Mouse (Mus musculus) MEL (cell line): ENCODE results near the gene Rrp12. TPM values are rescaled to one million over a fixed set of nuclear protein-coding genes. Genes with fewer than 3 reads are reported as not detected.

ENCODE experiments used
- DNase-seq: peaks from one replicate; pipeline ENCODE4 v3.0.0; 2011; ENCODE audit warnings: low read depth, low spot score
- H3K27ac ChIP-seq: 2 replicates; pipeline ENCODE4 v1.5.1; 2012; ENCODE audit warnings: low read depth, mild to moderate bottlenecking, control low read depth, low read length, moderate library complexity; ENCODE audit not compliant: control insufficient read depth
- H3K27me3 ChIP-seq, 2 experiments: fragments of 150-350 bp in 1 of 2; sonication (generic) in 1 of 2; 2 replicates each; pipeline ENCODE4 v1.6.1; 2012; ENCODE audit warnings: low read length in 2 of 2, mild to moderate bottlenecking in 2 of 2, improper control_type of control experiment in 1 of 2, moderate library complexity in 1 of 2; ENCODE audit not compliant: insufficient read depth in 2 of 2, control insufficient read depth in 1 of 2
- H3K36me3 ChIP-seq, 2 experiments: 2 replicates each; pipeline ENCODE4 v1.6.1; 2012 to 2014; ENCODE audit warnings: low read length in 2 of 2, improper control_type of control experiment in 1 of 2, inconsistent platforms in 1 of 2, mild to moderate bottlenecking in 1 of 2; ENCODE audit not compliant: insufficient read depth in 2 of 2, control insufficient read depth in 1 of 2
- H3K4me1 ChIP-seq, 2 experiments: fragments of 150-350 bp in 1 of 2; sonication (generic) in 1 of 2; 2 replicates each; pipeline ENCODE4 v1.6.1; 2012; ENCODE audit warnings: low read length in 2 of 2, improper control_type of control experiment in 1 of 2, mild to moderate bottlenecking in 1 of 2; ENCODE audit not compliant: insufficient read depth in 2 of 2, control insufficient read depth in 1 of 2
- H3K4me3 ChIP-seq, 2 experiments: fragments of 150-350 bp in 1 of 2; sonication (generic) in 1 of 2; 2 replicates each; pipeline ENCODE4 v1.5.1; 2012; ENCODE audit warnings: low read depth in 2 of 2, low read length in 2 of 2, mild to moderate bottlenecking in 2 of 2, moderate library complexity in 2 of 2, control low read depth in 1 of 2, improper control_type of control experiment in 1 of 2; ENCODE audit not compliant: control insufficient read depth in 1 of 2, insufficient read depth in 1 of 2
- H3K79me2 ChIP-seq: 2 replicates; pipeline ENCODE4 v1.6.1; 2012; ENCODE audit warnings: mild to moderate bottlenecking, low read length, moderate library complexity; ENCODE audit not compliant: control insufficient read depth, poor library complexity, insufficient read depth
- H3K9ac ChIP-seq: 2 replicates; pipeline ENCODE4 v1.6.1; 2012; ENCODE audit warnings: low read depth, mild to moderate bottlenecking, control low read depth, low read length, moderate library complexity; ENCODE audit not compliant: control insufficient read depth, poor library complexity, severe bottlenecking
- H3K9me3 ChIP-seq: fragments of 150-350 bp; sonication (generic); replicated peaks from 2 replicates; pipeline ENCODE4 v1.6.1; 2012; ENCODE audit warnings: mild to moderate bottlenecking, low read length, improper control_type of control experiment, moderate library complexity; ENCODE audit not compliant: insufficient read depth
- CHD1 ChIP-seq: IDR thresholded peaks from 2 replicates; pipeline ENCODE4 v1.6.1; 2012; ENCODE audit warnings: low read depth, mild to moderate bottlenecking, inconsistent platforms, low read length, improper control_type of control experiment
- E2F4 ChIP-seq: IDR thresholded peaks from 2 replicates; pipeline ENCODE4 v1.6.1; 2011; ENCODE audit warnings: low read depth, low read length, improper control_type of control experiment, borderline replicate concordance
- EP300 ChIP-seq, 2 experiments: IDR thresholded peaks; 2 replicates each; pipeline ENCODE4 v1.6.1; 2011; ENCODE audit warnings: improper control_type of control experiment in 2 of 2, low read length in 2 of 2, low read depth in 1 of 2, mild to moderate bottlenecking in 1 of 2
- GATA1 ChIP-seq: IDR thresholded peaks from 2 replicates; pipeline ENCODE4 v1.6.1; 2011; ENCODE audit warnings: low read depth, low read length, improper control_type of control experiment
- JUND ChIP-seq: IDR thresholded peaks from 2 replicates; pipeline ENCODE4 v1.6.1; 2011; ENCODE audit warnings: low read depth, mild to moderate bottlenecking, improper control_type of control experiment, low read length
- MAZ ChIP-seq: IDR thresholded peaks from 2 replicates; pipeline ENCODE4 v1.6.1; 2012; ENCODE audit warnings: low read depth, mild to moderate bottlenecking, inconsistent platforms, low read length, improper control_type of control experiment
- MXI1 ChIP-seq: IDR thresholded peaks from 2 replicates; pipeline ENCODE4 v1.6.1; 2011; ENCODE audit warnings: mild to moderate bottlenecking, low read depth, low read length, improper control_type of control experiment
- NELFE ChIP-seq: IDR thresholded peaks from 2 replicates; pipeline ENCODE4 v1.6.1; 2011; ENCODE audit warnings: low read depth, low read length, improper control_type of control experiment
- RAD21 ChIP-seq: IDR thresholded peaks from 2 replicates; pipeline ENCODE4 v1.6.1; 2011; ENCODE audit warnings: mild to moderate bottlenecking, low read depth, low read length, improper control_type of control experiment
- RCOR1 ChIP-seq: IDR thresholded peaks from 2 replicates; pipeline ENCODE4 v1.6.1; 2012; ENCODE audit warnings: low read depth, mild to moderate bottlenecking, inconsistent platforms, low read length, improper control_type of control experiment
- TAL1 ChIP-seq: IDR thresholded peaks from 2 replicates; pipeline ENCODE4 v1.6.1; 2012; ENCODE audit warnings: mild to moderate bottlenecking, inconsistent platforms, low read length, moderate library complexity, mixed read lengths
- TBP ChIP-seq: IDR thresholded peaks from 2 replicates; pipeline ENCODE4 v1.8.0; 2011; ENCODE audit warnings: low read depth, low read length, improper control_type of control experiment
- TCF12 ChIP-seq: IDR thresholded peaks from 2 replicates; pipeline ENCODE4 v1.6.1; 2014; ENCODE audit warnings: low read depth, mild to moderate bottlenecking, inconsistent platforms, low read length, improper control_type of control experiment, moderate library complexity
- ZNF384 ChIP-seq: IDR thresholded peaks from 2 replicates; pipeline ENCODE4 v1.6.1; 2012; ENCODE audit warnings: low read depth, mild to moderate bottlenecking, inconsistent platforms, low read length, improper control_type of control experiment
- polyA plus RNA-seq, 2 experiments: library from polyadenylated mRNA; stranded (reverse) in 1 of 2; unstranded in 1 of 2; fragments of >175 nt in 1 of 2; fragments of >200 nt in 1 of 2; gene quantifications; 2 replicates each; pipeline versions ENCODE4 v1.2.1 to v1.2.4; 2012; ENCODE audit warnings: low replicate concordance in 2 of 2, low read depth in 1 of 2; ENCODE audit not compliant: insufficient read length in 2 of 2, insufficient read depth in 1 of 2, missing spikeins in 1 of 2
- total RNA-seq: library from RNA; depleted of rRNA; stranded (reverse); fragments of 300-350 nt; gene quantifications from 2 replicates; pipeline ENCODE4 v1.2.3, GENCODE M21; 2012

Gene Rrp12
- total and polyA plus RNA-seq, 3 experiments = 44.5 to 134 (median 106) TPM

GRCm38 (mm10) chr19:41828941-41829340 lies 67.0 kb downstream of the Rrp12 start:
- Histone ChIP-seq H3K9ac (peak overlapping the region; percentile 95), H3K27me3 (no peaks in the 10 kb centered on the region), H3K9me3 (no peaks in the 10 kb centered on the region), H3K79me2 (peaks cover 31% of the 10 kb centered on the region), H3K36me3 (peaks cover 0 to 33% of the 10 kb centered on the region in 2 experiments; a peak in 2 of 4 replicates), H3K27ac (peak overlapping the region; percentile 94), H3K4me3 (peak overlapping the region; percentile 76 to 78), H3K4me1 (peaks cover 16 to 38% of the 10 kb centered on the region in 2 experiments)
- TF ChIP-seq MAZ (no peak), RAD21 (no peak)
- no peak for DNase-seq

- H3K27me3 ChIP-seq = no peaks in the 10 kb centered on the region
- H3K9ac ChIP-seq = no peak overlapping the region
- H3K36me3 ChIP-seq = peaks cover 0 to 32% of the 10 kb centered on the region in 2 experiments; a peak in 2 of 4 replicates
- no peak overlapping the region for H3K4me3 ChIP-seq
- DNase-seq = peak; percentile 57
- H3K79me2 ChIP-seq = peaks cover 17% of the 10 kb centered on the region
- H3K4me1 ChIP-seq = peaks cover 18 to 30% of the 10 kb centered on the region in 2 experiments
- TF ChIP-seq CHD1 = no peak
- peak; percentile 52; the same call in 1 of the 2 replicates for TF ChIP-seq MXI1
- no peak for TF ChIP-seq NELFE
- TF ChIP-seq TCF12 = no peak
- peak; percentile 5; the same call in 1 of the 2 replicates for TF ChIP-seq RCOR1
- TF ChIP-seq EP300 (IDR thresholded peaks at IDR 0.05; ENCODE audit: low read depth in 1 of 2, low read length in 2 of 2) = peak in 1 of 2 experiments; percentile 26; a peak in 2 of 4 replicates
- peak; percentile 64 for TF ChIP-seq ZNF384
- no peak for TF ChIP-seq JUND
- no peaks in the 10 kb centered on the region for H3K9me3 ChIP-seq
- H3K27ac ChIP-seq = no peak overlapping the region
These were observed 69.4 kb downstream of the Rrp12 start for GRCm38 (mm10) chr19:41826529-41826928.

GRCm38 (mm10) chr19:41824950-41825349 lies 71.0 kb downstream of the Rrp12 start:
- peaks cover 1% of the 10 kb centered on the region for H3K79me2 ChIP-seq
- H3K4me1 ChIP-seq = peaks cover 18 to 30% of the 10 kb centered on the region in 2 experiments
- H3K9ac ChIP-seq = no peak overlapping the region
- H3K27ac ChIP-seq = no peak overlapping the region
- peaks cover 0 to 32% of the 10 kb centered on the region in 2 experiments; a peak in 2 of 4 replicates for H3K36me3 ChIP-seq
- no peaks in the 10 kb centered on the region for H3K9me3 ChIP-seq
- peak; percentile 82 for DNase-seq
- H3K4me3 ChIP-seq = no peak overlapping the region
- H3K27me3 ChIP-seq = no peaks in the 10 kb centered on the region
- TF ChIP-seq TBP = 0 out of 2 replicates have a peak, but pooled peaks have one; percentile 23
- TF ChIP-seq MAZ = no peak
- no peak for TF ChIP-seq E2F4
- TF ChIP-seq GATA1 = 0 out of 2 replicates have a peak, but pooled peaks have one; percentile 35
- TF ChIP-seq TAL1 = peak; percentile 31; the same call in 1 of the 2 replicates
